Mouse (Mus musculus): ENCODE measurements around the gene Gde1. TPM values are rescaled to one million over a fixed set of nuclear protein-coding genes. Genes with fewer than 3 reads are reported as not detected.

Gde1 gene
- total RNA-seq, 2 experiments from 2014 or later: 30.6 to 31.1 TPM

GRCm38 (mm10) chr7:118649328-118649727 is 56.2 kb downstream of the Gde1 start:
- intact Hi-C loops (cut with DNase I; ENCODE audit: low total_unique reads): no loop called here
- peak; percentile 47 for DNase-seq

GRCm38 (mm10) chr7:118646237-118646636 is 59.3 kb downstream of the Gde1 start:
- intact Hi-C loops (cut with DNase I; ENCODE audit: low total_unique reads): no loop called here
- DNase-seq: no peak

Other genes with a start within 250 kb of the Gde1 start
- gene Itpripl2, start 213.8 kb downstream of the Gde1 start, total RNA-seq (2021): 10 to 100 TPM; 17.3 to 18.7 TPM
- 10 to 100 TPM; 68.9 to 75.6 TPM for gene Coq7, start 172.4 kb downstream of the Gde1 start, total RNA-seq (2021)
- 1 to 10 TPM; 7.8 to 8.7 TPM for gene Tmc7, start 121.0 kb downstream of the Gde1 start, total RNA-seq (2021)
- gene Tmc5, start 108.5 kb downstream of the Gde1 start, total RNA-seq (2021): under 1 TPM; 0.13 to 0.53 TPM
- gene Ccp110, start 6.8 kb upstream of the Gde1 start, total RNA-seq (2021): 1 to 10 TPM; 2.6 to 3.1 TPM
- 10 to 100 TPM; 21.2 to 24.2 TPM for gene Vps35l, start 34.4 kb upstream of the Gde1 start, total RNA-seq (2021)
- under 1 TPM; 0.20 to 0.45 TPM for gene Iqck, start 150.0 kb upstream of the Gde1 start, total RNA-seq (2021)
- 10 to 100 TPM; 25.2 to 27.6 TPM for gene Knop1, start 150.5 kb upstream of the Gde1 start, total RNA-seq (2021)